Mouse (Mus musculus) forebrain, embryonic 10.5 days (tissue): ENCODE measurements around the gene Cdh13. TPM values are rescaled to one million over a fixed set of nuclear protein-coding genes. Genes with fewer than 3 reads are reported as not detected.

Experiments
- DNase-seq: peaks from one replicate; pipeline ENCODE4 v3.0.0-alpha.2; 2017; ENCODE audit warnings: low spot score; ENCODE audit errors: extremely low spot score
- H3K27ac ChIP-seq: fragments of 300-500 bp; sonication (generic); 2 replicates; pipeline ENCODE4 v1.5.1; 2016; ENCODE audit warnings: mild to moderate bottlenecking
- H3K27me3 ChIP-seq: fragments of 300-500 bp; sonication (generic); 2 replicates; pipeline ENCODE4 v1.6.1; 2016; ENCODE audit warnings: mild to moderate bottlenecking; ENCODE audit not compliant: poor library complexity, severe bottlenecking
- H3K36me3 ChIP-seq: fragments of 300-500 bp; sonication (generic); replicated peaks from 2 replicates; pipeline ENCODE4 v1.6.1; 2016; ENCODE audit warnings: mild to moderate bottlenecking, moderate library complexity
- H3K4me1 ChIP-seq: fragments of 300-500 bp; sonication (generic); 2 replicates; pipeline ENCODE4 v1.6.1; 2016
- H3K4me3 ChIP-seq: fragments of 300-500 bp; sonication (generic); 2 replicates; pipeline ENCODE4 v1.5.1; 2016; ENCODE audit warnings: mild to moderate bottlenecking, moderate library complexity
- H3K9me3 ChIP-seq: fragments of 300-500 bp; sonication (generic); 2 replicates; pipeline ENCODE4 v1.6.1; 2016; ENCODE audit warnings: mild to moderate bottlenecking, moderate library complexity
- WGBS: fragments of 180-500 bp; shearing (Covaris S2); methylation state at CpG from one replicate; pipeline ENCODE4 v1.1.7; 2016; 5-methylcytosine and 5-hydroxymethylcytosine counted together
- polyA plus RNA-seq: library from polyadenylated mRNA; unstranded; fragments of >200 nt; fragmentation: Nextera tagmentation; extraction: Ambion mirVana; gene quantifications from 2 replicates; pipeline ENCODE4 v1.2.1, GENCODE M21; 2016

Cdh13 gene
- polyA plus RNA-seq, 1 experiment from 2014 or later: 3.3 TPM

DNA sequence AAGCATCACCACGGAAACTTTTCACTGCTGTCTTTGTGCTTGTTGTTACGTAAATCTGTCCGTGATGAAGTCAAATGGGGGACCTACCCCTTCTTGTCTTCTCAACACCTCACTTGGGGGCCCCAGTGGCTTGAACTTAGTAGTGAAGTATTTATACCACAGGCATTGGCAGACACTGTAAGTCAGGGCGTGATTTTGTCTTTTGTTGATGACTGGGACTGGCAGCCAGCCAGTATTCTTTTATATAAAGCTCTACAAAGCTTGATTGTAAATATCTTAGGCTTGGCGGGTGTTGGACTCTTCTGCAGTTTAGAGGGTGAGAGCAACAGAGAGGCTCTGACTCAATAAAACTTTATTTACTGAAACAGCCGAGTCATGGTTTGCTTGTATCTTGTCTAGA, 91.2 kb downstream of the Cdh13 start:
- Histone ChIP-seq H3K4me1 (peaks cover 12% of the 10 kb centered on the region), H3K27me3 (no peaks in the 10 kb centered on the region), H3K4me3 (no peak overlapping the region), H3K27ac (no peak overlapping the region), H3K36me3 (no peaks in the 10 kb centered on the region), H3K9me3 (no peaks in the 10 kb centered on the region)
- WGBS: 84% methylated on average over 6 of the region's 6 CpGs
- DNase-seq: no peak

DNA sequence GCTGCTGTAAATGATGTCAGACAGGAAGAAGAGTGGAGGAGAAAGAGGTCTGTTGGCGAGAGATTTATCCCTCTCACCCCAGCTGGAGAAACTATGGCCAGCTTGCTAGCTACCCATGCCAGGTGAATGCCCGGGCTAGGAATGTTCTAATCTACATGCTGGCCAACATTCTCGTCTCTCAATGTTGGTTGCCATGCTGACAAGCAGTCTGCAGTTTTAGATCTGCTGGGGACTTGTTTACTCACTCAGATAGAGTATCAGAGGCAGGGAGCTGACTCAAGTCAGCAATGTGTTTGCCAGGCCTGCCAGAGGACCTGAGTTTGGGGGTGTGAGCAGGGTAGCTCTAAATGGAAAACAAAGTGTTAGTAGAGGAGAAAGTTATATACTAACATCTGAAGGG, 93.3 kb downstream of the Cdh13 start:
- no peak overlapping the region for H3K27ac ChIP-seq
- no peaks in the 10 kb centered on the region for H3K27me3 ChIP-seq
- no peaks in the 10 kb centered on the region for H3K9me3 ChIP-seq
- H3K4me1 ChIP-seq: peaks cover 25% of the 10 kb centered on the region
- no peak overlapping the region for H3K4me3 ChIP-seq
- H3K36me3 ChIP-seq: no peaks in the 10 kb centered on the region
- 71% methylated on average over 3 of the region's 3 CpGs for WGBS
- DNase-seq: no peak

DNA sequence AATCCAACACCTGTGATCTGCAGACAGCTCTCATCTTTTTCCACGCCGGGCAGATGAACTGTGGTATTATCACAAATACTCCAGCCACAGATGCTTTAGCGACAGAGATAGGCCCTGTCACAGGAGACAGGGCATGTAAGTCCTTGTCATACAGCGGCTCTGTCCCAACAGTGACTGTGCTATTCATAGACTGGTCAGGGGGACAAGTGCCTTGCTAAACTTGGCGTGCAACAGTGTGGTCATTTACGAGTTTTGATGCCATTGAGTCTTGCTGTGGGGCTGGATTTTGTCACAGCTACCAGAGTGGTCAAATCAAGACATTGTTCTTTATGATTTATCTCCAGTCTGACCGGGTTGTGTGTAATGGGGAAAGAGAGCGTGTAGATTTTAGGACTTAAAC, 95.5 kb downstream of the Cdh13 start:
- H3K9me3 ChIP-seq: no peaks in the 10 kb centered on the region
- no peak overlapping the region for H3K27ac ChIP-seq
- no peak overlapping the region for H3K4me3 ChIP-seq
- no peaks in the 10 kb centered on the region for H3K36me3 ChIP-seq
- WGBS: 92% methylated on average over 8 of the region's 8 CpGs
- peaks cover 23% of the 10 kb centered on the region for H3K4me1 ChIP-seq
- H3K27me3 ChIP-seq: no peaks in the 10 kb centered on the region
- DNase-seq: no peak

DNA sequence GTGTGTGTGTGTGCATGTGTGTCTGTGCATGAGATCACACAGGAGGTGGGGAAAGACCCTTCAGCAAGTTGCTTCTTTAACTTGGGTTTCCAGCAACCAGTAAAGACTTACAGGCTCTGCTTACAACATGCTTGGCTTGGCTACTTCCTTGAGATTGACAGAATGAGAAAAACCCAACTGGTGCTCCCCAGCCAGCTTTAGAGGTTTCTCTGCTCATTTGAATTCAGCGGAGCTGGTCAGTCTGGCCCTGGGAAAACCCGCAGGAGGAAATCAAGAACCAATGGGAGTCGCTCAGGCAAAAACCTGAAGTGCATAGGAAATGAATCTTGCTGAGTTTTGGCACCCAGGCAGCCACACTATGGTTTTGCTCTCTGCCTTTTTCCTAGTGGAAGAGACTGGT, 96.1 kb downstream of the Cdh13 start:
- Histone ChIP-seq H3K9me3 (no peaks in the 10 kb centered on the region), H3K36me3 (no peaks in the 10 kb centered on the region), H3K27me3 (no peaks in the 10 kb centered on the region), H3K27ac (peak overlapping the region; percentile 21; the same call in 1 of the 2 replicates), H3K4me3 (no peak overlapping the region), H3K4me1 (peaks cover 19% of the 10 kb centered on the region)
- DNase-seq: no peak
- 48% methylated on average over 3 of the region's 3 CpGs for WGBS

DNA sequence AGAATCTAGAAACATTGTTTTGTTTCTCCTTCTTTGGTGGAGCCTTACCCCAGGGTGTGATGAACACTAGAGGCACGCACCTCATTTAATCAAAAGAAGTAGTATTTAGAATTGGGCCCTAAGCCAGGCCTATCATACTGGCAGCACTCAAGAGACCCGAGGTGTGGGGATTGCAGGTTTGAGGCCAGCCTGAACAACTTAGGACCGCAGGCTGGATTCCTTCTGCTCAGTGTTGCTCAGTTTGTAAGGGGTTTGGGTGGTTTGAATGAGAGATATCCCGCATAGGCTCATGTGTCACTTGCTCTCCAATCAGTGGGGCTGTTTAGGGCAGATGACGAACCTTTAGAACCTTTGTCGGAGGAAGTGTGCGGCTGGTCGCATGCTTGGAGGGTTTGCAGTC, 96.5 kb downstream of the Cdh13 start:
- peaks cover 19% of the 10 kb centered on the region for H3K4me1 ChIP-seq
- H3K9me3 ChIP-seq: no peaks in the 10 kb centered on the region
- H3K4me3 ChIP-seq: no peak overlapping the region
- no peaks in the 10 kb centered on the region for H3K27me3 ChIP-seq
- H3K36me3 ChIP-seq: no peaks in the 10 kb centered on the region
- 75% methylated on average over 8 of the region's 8 CpGs for WGBS
- no peak for DNase-seq
- H3K27ac ChIP-seq: peak overlapping the region; percentile 20; the same call in 1 of the 2 replicates

DNA sequence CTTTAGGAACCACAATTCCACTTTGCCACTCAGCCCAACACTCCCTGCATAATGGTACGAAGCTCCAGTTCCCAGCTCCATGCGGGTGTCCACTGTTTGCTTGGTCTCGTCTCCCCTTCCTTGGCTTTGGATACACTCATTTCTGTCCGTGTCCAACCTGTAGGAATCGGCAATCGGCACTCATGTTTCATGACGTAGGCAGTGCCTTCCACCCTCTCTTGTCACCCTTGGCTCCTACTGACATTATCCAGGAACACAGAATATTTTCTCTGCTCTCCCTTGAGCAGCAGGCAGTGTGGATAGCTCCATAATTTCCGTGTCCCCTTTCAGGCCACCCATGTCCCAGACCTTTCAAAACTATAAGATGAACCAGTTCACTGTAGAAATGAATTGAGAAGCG, 97.2 kb downstream of the Cdh13 start:
- DNase-seq: no peak
- no peaks in the 10 kb centered on the region for H3K27me3 ChIP-seq
- 73% methylated on average over 9 of the region's 9 CpGs for WGBS
- no peaks in the 10 kb centered on the region for H3K9me3 ChIP-seq
- no peak overlapping the region for H3K4me3 ChIP-seq
- H3K27ac ChIP-seq: no peak overlapping the region
- peaks cover 19% of the 10 kb centered on the region for H3K4me1 ChIP-seq
- H3K36me3 ChIP-seq: no peaks in the 10 kb centered on the region

DNA sequence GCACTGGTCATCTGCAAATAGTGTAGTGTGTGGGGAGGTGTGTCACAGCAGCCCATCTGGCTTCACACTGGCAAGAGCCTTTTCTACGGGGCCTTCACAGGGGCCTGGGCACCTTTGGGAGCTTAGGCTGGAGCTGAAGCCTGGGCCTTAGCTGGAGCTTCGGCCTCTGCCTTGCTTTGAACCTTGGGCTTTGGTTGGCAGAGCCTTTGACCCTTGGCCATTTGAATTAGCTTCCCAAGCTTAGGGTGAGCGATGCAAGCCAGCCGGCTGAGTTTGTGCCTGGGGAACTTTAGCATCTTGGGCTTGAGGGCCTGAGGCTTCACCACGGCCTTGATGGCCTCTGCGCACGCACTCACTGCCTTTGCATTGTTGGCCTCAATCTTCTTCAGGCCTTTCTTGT, 98.1 kb downstream of the Cdh13 start:
- H3K4me1 ChIP-seq: peaks cover 19% of the 10 kb centered on the region
- H3K4me3 ChIP-seq: no peak overlapping the region
- H3K27me3 ChIP-seq: no peaks in the 10 kb centered on the region
- 87% methylated on average over 7 of the region's 7 CpGs for WGBS
- H3K27ac ChIP-seq: no peak overlapping the region
- no peak for DNase-seq
- H3K9me3 ChIP-seq: no peaks in the 10 kb centered on the region
- H3K36me3 ChIP-seq: no peaks in the 10 kb centered on the region

DNA sequence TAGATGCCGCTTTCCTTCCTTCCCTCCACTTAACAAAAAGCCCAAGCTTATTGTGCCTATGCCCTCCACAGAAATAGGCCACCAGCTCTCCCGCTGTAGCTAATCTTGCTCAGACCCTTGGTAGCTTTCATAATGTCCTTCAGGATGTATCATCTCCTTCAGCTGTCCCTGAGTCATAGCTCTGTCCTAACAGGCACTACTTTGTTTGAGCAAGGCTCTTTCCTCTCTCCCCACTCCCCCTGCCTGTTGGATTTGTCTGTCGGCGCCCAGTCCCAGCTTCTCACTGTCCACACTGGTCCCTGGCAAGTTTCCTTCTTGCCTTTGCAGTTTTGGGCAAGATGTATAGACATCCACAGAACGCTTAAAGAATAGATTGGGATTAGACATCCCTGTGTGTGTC, 100.8 kb downstream of the Cdh13 start:
- H3K36me3 ChIP-seq: no peaks in the 10 kb centered on the region
- no peaks in the 10 kb centered on the region for H3K9me3 ChIP-seq
- no peak overlapping the region for H3K27ac ChIP-seq
- H3K4me1 ChIP-seq: peaks cover 17% of the 10 kb centered on the region
- H3K27me3 ChIP-seq: no peaks in the 10 kb centered on the region
- no peak for DNase-seq
- WGBS: 92% methylated on average over 5 of the region's 5 CpGs
- H3K4me3 ChIP-seq: no peak overlapping the region

DNA sequence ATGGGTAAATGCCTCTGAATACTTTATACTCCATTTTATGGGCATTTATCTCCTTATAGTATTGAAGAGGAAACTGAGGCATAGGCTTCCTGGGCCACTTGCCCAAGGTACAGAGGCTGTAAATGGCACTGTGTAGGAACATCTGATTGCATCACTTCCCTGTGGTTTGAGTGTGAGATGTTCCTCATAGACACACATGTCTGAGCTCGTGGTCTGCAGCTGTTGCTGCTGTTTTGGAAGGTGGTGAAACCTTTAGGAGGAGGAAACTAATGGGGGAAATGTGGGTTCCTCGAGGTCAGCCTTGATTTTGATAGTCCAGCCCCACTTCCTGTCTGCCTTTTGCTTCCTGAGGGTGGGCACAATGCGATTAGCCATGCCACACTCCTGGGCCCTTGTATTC, 105.9 kb downstream of the Cdh13 start:
- H3K27me3 ChIP-seq: no peaks in the 10 kb centered on the region
- H3K9me3 ChIP-seq: no peaks in the 10 kb centered on the region
- no peak overlapping the region for H3K4me3 ChIP-seq
- H3K36me3 ChIP-seq: no peaks in the 10 kb centered on the region
- DNase-seq: no peak
- no peaks in the 10 kb centered on the region for H3K4me1 ChIP-seq
- WGBS: 83% methylated on average over 3 of the region's 3 CpGs
- H3K27ac ChIP-seq: no peak overlapping the region

DNA sequence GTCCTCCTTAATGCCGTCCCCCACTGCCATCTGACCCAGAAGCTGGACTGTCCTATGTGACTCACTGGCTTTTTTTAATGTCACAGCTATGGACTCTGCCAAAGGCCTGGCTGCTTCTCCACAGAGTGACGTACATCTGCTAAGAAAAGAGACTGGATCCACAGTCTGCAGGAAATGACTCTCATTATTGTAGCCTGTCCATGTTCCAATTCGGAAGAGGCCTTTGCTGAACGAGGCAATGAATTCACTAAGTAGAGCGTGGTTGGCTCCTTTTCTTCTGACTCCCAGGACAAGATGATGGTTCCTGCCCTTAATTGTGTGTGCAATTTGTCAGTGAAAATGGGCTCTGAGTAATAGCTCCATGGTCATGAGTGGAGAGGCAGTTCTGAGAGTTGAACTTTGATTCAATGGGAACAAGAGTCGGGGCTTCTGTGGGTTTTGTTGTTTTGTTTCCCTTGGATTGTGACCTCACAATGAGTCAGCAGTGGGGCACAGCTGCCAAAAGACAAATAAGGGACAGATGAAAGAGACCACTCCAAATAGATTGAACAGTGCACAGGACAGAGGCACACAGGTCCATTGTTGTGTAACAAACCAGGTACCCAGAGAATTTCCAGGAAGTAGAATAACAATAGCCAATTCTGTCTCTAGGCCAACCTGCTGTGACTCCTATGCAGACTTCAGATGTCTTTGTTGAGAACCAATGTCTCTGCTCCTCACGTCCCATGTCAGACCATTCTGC, 110.5 kb downstream of the Cdh13 start:
- no peak overlapping the region for H3K4me3 ChIP-seq
- 81% methylated on average over 7 of the region's 7 CpGs for WGBS
- no peak for DNase-seq
- no peaks in the 10 kb centered on the region for H3K27me3 ChIP-seq
- no peaks in the 10 kb centered on the region for H3K36me3 ChIP-seq
- no peaks in the 10 kb centered on the region for H3K9me3 ChIP-seq
- H3K27ac ChIP-seq: no peak overlapping the region
- H3K4me1 ChIP-seq: no peaks in the 10 kb centered on the region

DNA sequence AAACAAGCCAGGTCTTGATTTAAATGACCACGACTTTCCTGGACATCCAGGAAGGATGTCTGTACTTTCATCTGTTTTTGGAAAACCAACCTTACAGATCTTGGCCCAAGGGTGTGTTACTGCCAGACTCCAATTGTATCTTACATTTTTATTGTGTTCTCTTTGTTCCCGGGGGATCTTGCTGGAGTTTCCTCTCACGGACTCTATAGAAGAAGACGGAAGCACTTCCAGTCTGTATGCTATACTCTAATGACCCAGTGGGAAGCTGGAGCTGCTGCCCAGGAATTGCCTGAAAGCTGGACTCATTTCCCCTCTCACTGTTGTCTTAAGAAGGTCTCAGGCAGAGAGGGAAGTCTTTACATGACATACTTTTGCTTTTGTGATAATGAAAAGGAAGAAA, 111.6 kb downstream of the Cdh13 start:
- H3K36me3 ChIP-seq: no peaks in the 10 kb centered on the region
- H3K9me3 ChIP-seq: no peaks in the 10 kb centered on the region
- no peak overlapping the region for H3K27ac ChIP-seq
- no peak for DNase-seq
- H3K4me3 ChIP-seq: no peak overlapping the region
- no peaks in the 10 kb centered on the region for H3K27me3 ChIP-seq
- no peaks in the 10 kb centered on the region for H3K4me1 ChIP-seq
- WGBS: 84% methylated on average over 4 of the region's 4 CpGs

DNA sequence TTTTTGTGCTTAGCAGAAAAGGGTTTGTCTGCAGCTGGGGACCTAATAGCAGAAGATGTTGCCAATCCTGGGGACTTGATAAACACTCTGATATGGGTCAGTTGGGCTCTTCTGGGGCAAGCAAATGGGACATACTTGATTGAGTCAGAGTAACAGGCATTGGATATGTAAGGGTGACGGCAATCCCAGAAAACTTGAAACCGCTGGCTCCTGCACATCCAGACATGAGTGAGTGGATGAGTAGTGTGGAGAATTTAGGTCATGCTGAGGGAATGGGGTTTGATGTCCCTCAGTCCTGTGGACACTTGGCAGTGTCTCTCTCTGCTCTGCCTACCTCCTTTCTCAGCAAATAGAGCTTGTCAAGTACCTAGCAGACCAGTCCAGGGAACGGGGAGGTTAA, 121.3 kb downstream of the Cdh13 start:
- peaks cover 5% of the 10 kb centered on the region; the same call in 1 of the 2 replicates for H3K9me3 ChIP-seq
- H3K4me1 ChIP-seq: 0 out of 2 replicates have a peak, but pooled peaks cover under 1% of the 10 kb centered on the region
- WGBS: 98% methylated on average over 3 of the region's 3 CpGs
- no peaks in the 10 kb centered on the region for H3K27me3 ChIP-seq
- H3K27ac ChIP-seq: no peak overlapping the region
- no peaks in the 10 kb centered on the region for H3K36me3 ChIP-seq
- DNase-seq: no peak
- H3K4me3 ChIP-seq: no peak overlapping the region

DNA sequence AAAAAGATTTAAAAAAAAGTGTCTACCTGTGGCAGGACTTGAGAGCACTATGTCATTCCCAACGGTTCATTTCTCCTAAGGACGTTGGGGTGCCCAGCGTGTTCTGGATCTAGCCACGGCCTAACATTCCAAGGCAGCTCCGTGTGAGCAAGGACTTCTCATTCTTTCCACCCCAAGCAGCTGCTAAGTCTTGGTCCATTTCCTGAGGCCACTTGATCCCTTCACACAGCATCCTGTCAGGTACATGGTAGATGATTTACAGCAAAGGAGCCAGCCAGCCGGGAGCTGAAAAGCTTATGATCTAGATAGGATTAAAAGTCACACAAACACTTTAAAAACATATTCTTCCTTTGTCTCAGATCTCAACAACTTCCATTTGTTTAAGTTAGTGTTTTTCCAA, 123.8 kb downstream of the Cdh13 start:
- Histone ChIP-seq H3K4me1 (0 out of 2 replicates have a peak, but pooled peaks cover 3% of the 10 kb centered on the region), H3K4me3 (no peak overlapping the region), H3K27ac (no peak overlapping the region), H3K9me3 (peaks cover 5% of the 10 kb centered on the region; the same call in 1 of the 2 replicates), H3K27me3 (no peaks in the 10 kb centered on the region), H3K36me3 (no peaks in the 10 kb centered on the region)
- no peak for DNase-seq
- WGBS: 91% methylated on average over 6 of the region's 6 CpGs

DNA sequence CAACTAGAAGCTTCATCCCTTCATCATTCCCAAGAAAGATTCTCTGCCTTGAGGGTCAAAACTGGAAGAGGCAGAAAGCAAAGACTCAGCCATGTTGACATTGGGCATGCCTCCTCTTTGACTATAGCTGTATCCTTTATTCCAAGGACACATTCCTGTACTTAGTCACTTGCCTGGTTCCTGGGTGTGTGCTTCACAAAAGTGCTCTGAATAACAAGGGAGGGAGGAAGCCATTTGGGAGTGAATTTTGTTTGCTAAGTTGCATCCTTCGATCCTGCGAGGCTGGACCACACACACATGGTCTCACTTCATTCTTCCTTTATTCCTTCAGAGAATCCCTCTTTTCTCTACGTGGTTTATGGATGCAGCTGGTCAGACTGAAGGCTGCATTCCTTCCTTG, 125.9 kb downstream of the Cdh13 start:
- 86% methylated on average over 3 of the region's 3 CpGs for WGBS
- H3K27me3 ChIP-seq: no peaks in the 10 kb centered on the region
- no peak for DNase-seq
- no peaks in the 10 kb centered on the region for H3K36me3 ChIP-seq
- H3K4me3 ChIP-seq: no peak overlapping the region
- 0 out of 2 replicates have a peak, but pooled peaks cover 3% of the 10 kb centered on the region for H3K4me1 ChIP-seq
- no peak overlapping the region for H3K27ac ChIP-seq
- no peaks in the 10 kb centered on the region for H3K9me3 ChIP-seq
